Mouse (Mus musculus) heart, adult 2 months (tissue): ENCODE measurements around the gene Drd4. TPM values are rescaled to one million over a fixed set of nuclear protein-coding genes. Genes with fewer than 3 reads are reported as not detected.

Experiments used
- DNase-seq, 2 experiments: peaks; one replicate each; pipeline ENCODE4 v3.0.0; 2021
- H3K27ac ChIP-seq: fragments of 200-600 bp; 2 replicates; pipeline ENCODE4 v1.8.1; 2022
- H3K27me3 ChIP-seq: fragments of 200-500 bp; 2 replicates; pipeline ENCODE4 v1.6.1; 2012; ENCODE audit warnings: mild to moderate bottlenecking, low read length, inconsistent platforms, mixed read lengths; ENCODE audit not compliant: control insufficient read depth, insufficient read depth
- H3K36me3 ChIP-seq: fragments of 200-500 bp; 2 replicates; pipeline ENCODE4 v1.6.1; 2012; ENCODE audit warnings: low read length, inconsistent platforms; ENCODE audit not compliant: control insufficient read depth, insufficient read depth
- H3K4me1 ChIP-seq: fragments of 200-500 bp; 2 replicates; pipeline ENCODE4 v1.6.1; 2011; ENCODE audit warnings: low read length; ENCODE audit not compliant: control insufficient read depth, insufficient read depth
- H3K4me3 ChIP-seq: fragments of 200-600 bp; 2 replicates; pipeline ENCODE4 v1.8.1; 2022
- H3K79me2 ChIP-seq: fragments of 200-500 bp; replicated peaks from 2 replicates; pipeline ENCODE4 v1.6.1; 2012; ENCODE audit warnings: mild to moderate bottlenecking, inconsistent platforms, low read length, moderate library complexity, mixed read lengths; ENCODE audit not compliant: control insufficient read depth, insufficient read depth
- H3K9ac ChIP-seq: fragments of 200-500 bp; 2 replicates; pipeline ENCODE4 v1.6.1; 2012; ENCODE audit warnings: low read depth, mild to moderate bottlenecking, control low read depth, inconsistent platforms, low read length, mixed read lengths
- CTCF ChIP-seq: fragments of 200-600 bp; IDR thresholded peaks from 2 replicates; pipeline ENCODE4 v1.8.1; 2022; ENCODE audit warnings: antibody characterized with exemption, mild to moderate bottlenecking, moderate library complexity
- EP300 ChIP-seq: fragments of 200-500 bp; IDR thresholded peaks from 2 replicates; pipeline ENCODE4 v1.6.1; 2011; ENCODE audit warnings: low read depth, low read length, control low read depth; ENCODE audit not compliant: insufficient read depth
- POLR2A ChIP-seq: fragments of 200-500 bp; IDR thresholded peaks from 2 replicates; pipeline ENCODE4 v1.6.1; 2011; ENCODE audit warnings: mild to moderate bottlenecking, low read depth, low read length, control low read depth; ENCODE audit not compliant: insufficient read depth
- WGBS: fragments of 180-500 bp; shearing (Covaris S2); methylation state at CpG from one replicate; pipeline ENCODE4 v1.1.7; 2018; 5-methylcytosine and 5-hydroxymethylcytosine counted together
- intact Hi-C: fragments of 180-260 bp; cut with DNase I; formaldehyde crosslinking; loops from one replicate; pipeline ENCODE4 v1.15.1; 2025
- polyA plus RNA-seq: library from polyadenylated mRNA; depleted of rRNA; stranded (reverse); fragments of >200 nt; gene quantifications from 2 replicates; pipeline ENCODE4 v1.2.3, GENCODE M21; 2012
- total RNA-seq, 2 experiments: library from RNA; stranded (reverse); gene quantifications; 2 replicates each; pipeline ENCODE4 v1.2.3; 2021

Drd4 gene
- total and polyA plus RNA-seq, 3 experiments = 0.04 TPM; not detected in 2

DNA sequence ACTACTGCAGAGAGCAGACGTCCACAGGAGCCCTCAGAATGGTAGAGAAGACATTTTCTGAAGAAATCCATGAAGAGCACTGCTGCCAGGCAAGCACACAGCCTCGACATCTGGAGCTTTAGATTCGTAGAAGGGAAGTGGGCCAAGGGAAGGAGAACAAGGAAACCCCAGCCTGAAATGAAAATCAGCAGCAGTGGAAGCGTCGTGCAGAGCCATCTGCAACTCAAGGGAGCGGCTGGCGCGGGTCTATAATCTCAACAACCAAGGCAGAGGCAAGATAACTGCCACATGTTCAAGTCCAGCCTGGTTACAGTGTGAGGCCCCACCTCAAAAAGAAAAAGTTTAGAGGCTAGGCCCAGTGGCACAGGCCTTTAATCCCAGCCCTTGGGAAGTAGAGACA lies 23.3 kb downstream of the Drd4 start:
- Histone ChIP-seq H3K9ac (no peak overlapping the region), H3K27ac (no peak overlapping the region), H3K27me3 (no peaks in the 10 kb centered on the region), H3K79me2 (no peaks in the 10 kb centered on the region), H3K4me3 (no peak overlapping the region), H3K4me1 (no peaks in the 10 kb centered on the region), H3K36me3 (no peaks in the 10 kb centered on the region; the same call in 1 of the 2 replicates)
- WGBS = 83% methylated on average over 8 of the region's 8 CpGs
- no peak for DNase-seq
- intact Hi-C loops = no loop called here
- TF ChIP-seq POLR2A (no peak), CTCF (no peak), EP300 (no peak)

DNA sequence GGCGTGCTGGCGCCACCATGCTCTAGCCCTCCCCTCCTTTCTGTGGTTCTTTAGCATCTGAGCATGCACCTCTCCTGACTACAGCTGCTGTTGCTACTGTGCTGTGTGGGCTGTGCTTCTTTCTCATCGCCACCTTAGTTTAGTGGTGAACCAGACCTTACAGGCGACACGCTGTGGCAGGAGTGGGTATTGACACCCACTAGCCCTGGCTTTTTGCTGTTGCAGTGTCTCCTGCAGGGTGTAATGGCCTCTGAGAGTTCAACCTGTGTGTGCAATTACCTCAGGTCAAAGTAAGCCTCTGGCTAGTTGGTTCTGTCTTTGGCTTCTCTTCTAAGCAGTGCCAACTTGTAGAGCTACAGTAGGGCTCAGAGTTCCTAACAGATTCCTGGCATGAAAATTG lies 24.2 kb downstream of the Drd4 start:
- WGBS = 79% methylated on average over 5 of the region's 5 CpGs
- H3K79me2 ChIP-seq = no peaks in the 10 kb centered on the region
- H3K36me3 ChIP-seq = no peaks in the 10 kb centered on the region; the same call in 1 of the 2 replicates
- H3K9ac ChIP-seq = no peak overlapping the region
- no peaks in the 10 kb centered on the region for H3K27me3 ChIP-seq
- intact Hi-C loops = no loop called here
- no peak overlapping the region for H3K27ac ChIP-seq
- TF ChIP-seq EP300 (no peak), CTCF (peak; percentile 56)
- DNase-seq = peak in 1 of 2 experiments; percentile 27
- H3K4me3 ChIP-seq = no peak overlapping the region
- H3K4me1 ChIP-seq = no peaks in the 10 kb centered on the region

DNA sequence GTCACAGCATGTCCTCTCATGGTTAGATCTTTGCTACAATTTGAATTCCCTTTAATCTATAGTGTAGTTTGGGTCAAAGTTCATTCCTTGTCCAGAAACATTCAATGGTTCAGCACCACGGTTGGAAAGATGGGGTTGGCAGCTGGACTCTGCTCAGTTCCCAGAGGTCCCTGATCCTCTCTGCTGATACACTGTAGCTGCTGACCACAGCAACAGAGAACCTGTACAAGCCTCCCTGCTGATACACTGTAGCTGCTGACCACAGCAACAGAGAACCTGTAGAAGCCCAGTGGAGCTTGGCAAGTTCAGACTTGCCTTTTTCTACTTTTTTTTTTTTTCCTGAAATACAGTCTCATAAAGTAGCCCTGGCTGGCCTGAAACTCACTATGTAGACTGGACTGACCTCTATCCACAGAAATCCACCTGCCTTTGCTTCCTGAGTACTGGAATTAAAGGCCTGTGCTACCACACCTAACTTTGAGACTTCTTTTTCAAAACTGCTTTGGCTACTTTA lies 25.9 kb downstream of the Drd4 start:
- H3K9ac ChIP-seq = no peak overlapping the region
- DNase-seq = no peak
- TF ChIP-seq CTCF (no peak), EP300 (no peak), POLR2A (no peak)
- no peaks in the 10 kb centered on the region for H3K4me1 ChIP-seq
- WGBS = 62% methylated on average over 1 of the region's 1 CpGs
- no peak overlapping the region for H3K27ac ChIP-seq
- intact Hi-C loops = no loop called here
- no peaks in the 10 kb centered on the region for H3K79me2 ChIP-seq
- no peak overlapping the region for H3K4me3 ChIP-seq
- no peaks in the 10 kb centered on the region for H3K27me3 ChIP-seq
- H3K36me3 ChIP-seq = no peaks in the 10 kb centered on the region; the same call in 1 of the 2 replicates

DNA sequence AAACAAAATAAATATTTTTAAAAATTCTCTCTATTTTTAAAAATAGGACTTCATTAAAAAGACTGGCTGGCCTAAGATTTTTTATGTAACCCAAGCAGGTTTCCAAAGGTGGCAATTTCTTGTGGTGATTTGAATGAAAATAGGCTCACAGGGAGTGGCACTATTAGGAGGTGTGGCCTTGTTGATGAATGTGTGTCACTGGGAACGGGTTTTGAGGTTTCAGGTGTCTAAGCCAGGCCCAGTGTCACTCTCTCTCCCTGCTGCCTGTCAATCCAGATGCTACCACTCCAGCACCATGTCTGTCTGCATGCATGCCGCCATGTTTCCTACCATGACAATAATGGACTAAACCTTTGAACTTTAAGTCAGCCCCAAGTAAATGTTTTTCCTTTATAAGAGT lies 27.6 kb downstream of the Drd4 start:
- TF ChIP-seq CTCF (no peak), POLR2A (no peak), EP300 (no peak)
- Histone ChIP-seq H3K79me2 (no peaks in the 10 kb centered on the region), H3K27ac (no peak overlapping the region), H3K9ac (no peak overlapping the region), H3K4me1 (no peaks in the 10 kb centered on the region), H3K27me3 (no peaks in the 10 kb centered on the region), H3K4me3 (no peak overlapping the region), H3K36me3 (no peaks in the 10 kb centered on the region; the same call in 1 of the 2 replicates)
- DNase-seq = no peak
- intact Hi-C loops = no loop called here
- WGBS = 81% methylated on average over 2 of the region's 2 CpGs

DNA sequence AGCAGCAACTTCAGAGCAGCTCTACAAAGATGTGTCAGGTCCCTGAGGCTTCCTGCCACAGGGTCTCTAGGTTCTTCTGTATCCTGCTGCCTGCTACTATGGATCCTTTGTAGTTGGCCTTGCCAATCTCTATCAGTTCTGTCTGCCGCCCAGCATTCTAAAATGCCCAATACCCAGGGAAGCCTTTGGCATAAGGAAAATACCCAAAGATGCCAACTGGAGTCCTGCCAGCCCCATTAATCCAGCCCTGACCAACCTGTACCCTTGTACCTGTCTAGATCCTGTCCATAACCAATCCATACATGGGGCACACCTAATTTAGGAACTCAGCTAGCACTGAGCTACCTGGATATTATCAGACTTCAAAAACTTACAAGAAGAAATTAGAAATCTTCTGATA lies 32.9 kb downstream of the Drd4 start:
- Histone ChIP-seq H3K4me3 (no peak overlapping the region), H3K27me3 (no peaks in the 10 kb centered on the region), H3K36me3 (no peaks in the 10 kb centered on the region), H3K27ac (no peak overlapping the region), H3K79me2 (peaks cover 3% of the 10 kb centered on the region), H3K9ac (no peak overlapping the region), H3K4me1 (peaks cover 11% of the 10 kb centered on the region)
- 70% methylated on average over 1 of the region's 1 CpGs for whole genome bisulfite sequencing
- DNase-seq = no peak
- intact Hi-C loops = loop anchor here (5.0 kb wide), 1 partner anchor 57 kb away; the partner anchor contains the start of gene Irf7
- TF ChIP-seq CTCF (no peak), POLR2A (no peak), EP300 (no peak)

DNA sequence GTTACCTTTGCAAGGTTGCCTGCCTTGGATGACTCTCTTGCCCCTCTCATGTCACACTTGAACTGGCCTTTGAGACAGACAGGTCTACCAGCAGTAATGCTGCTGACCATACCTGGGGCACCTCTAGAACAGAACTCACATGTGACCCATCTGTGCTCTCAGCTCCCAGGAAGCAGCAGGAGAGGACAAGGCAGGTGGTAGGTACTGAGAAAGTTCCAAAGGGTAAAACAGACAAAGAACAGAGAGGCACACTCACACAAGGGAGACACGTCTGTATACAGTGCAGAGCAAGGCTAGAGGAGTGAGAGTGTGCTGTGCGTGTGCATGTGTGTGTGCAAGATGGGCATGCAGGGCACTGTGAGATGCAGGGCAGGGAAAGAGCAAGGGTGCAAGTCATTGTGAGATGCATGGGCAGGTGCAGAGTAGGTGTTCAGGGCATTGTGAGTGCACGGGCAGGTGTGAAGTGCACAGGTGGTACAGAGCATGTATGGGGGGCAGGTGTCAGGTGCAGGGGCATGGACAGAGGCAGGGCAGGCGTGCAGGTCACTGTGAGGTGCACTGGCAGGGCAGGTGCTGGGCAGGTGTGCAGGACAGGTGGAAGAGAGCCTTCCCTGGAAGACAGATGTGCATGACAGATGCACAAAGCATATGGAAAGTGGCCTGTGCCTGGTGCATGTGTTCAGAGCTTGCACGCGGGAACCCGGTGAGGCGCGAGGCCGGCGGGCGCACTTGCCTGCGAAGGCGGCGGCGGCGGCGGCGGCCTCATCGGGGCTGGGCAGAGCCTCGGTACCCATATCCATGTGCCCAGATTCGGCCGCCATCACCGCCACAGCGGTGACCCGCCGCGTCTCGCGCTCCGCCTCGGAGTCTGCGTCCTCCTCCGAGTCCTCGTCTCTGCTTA lies 35.0 kb downstream of the Drd4 start:
- H3K9ac ChIP-seq = peak overlapping the region; percentile 86
- peaks cover 11% of the 10 kb centered on the region for H3K4me1 ChIP-seq
- peaks cover 3% of the 10 kb centered on the region for H3K79me2 ChIP-seq
- no peaks in the 10 kb centered on the region for H3K36me3 ChIP-seq
- H3K27ac ChIP-seq = peak overlapping the region; percentile 99
- no peak for TF ChIP-seq CTCF
- TF ChIP-seq EP300 = no peak
- TF ChIP-seq POLR2A = no peak
- H3K4me3 ChIP-seq = peak overlapping the region; percentile 71
- no peak for DNase-seq
- H3K27me3 ChIP-seq = no peaks in the 10 kb centered on the region
- intact Hi-C loops = loop anchor here (5.0 kb wide), 1 partner anchor 59 kb away; the partner anchor contains the start of gene Irf7
- 7% methylated on average over 35 of the region's 35 CpGs for WGBS
